Mouse (Mus musculus) cerebellum, adult 2 months (tissue): ENCODE measurements around the gene Smim8.

Experiments used
- CTCF ChIP-seq: fragments of 200-500 bp; IDR thresholded peaks from 2 replicates; pipeline ENCODE4 v1.5.1; 2011; ENCODE audit warnings: low read depth, mild to moderate bottlenecking, control low read depth, low read length, moderate library complexity, borderline replicate concordance; ENCODE audit not compliant: insufficient read depth
- POLR2A ChIP-seq: fragments of 200-500 bp; IDR thresholded peaks from 2 replicates; pipeline ENCODE4 v1.6.1; 2011; ENCODE audit warnings: low read length, control low read depth, borderline replicate concordance; ENCODE audit not compliant: insufficient read depth

DNA sequence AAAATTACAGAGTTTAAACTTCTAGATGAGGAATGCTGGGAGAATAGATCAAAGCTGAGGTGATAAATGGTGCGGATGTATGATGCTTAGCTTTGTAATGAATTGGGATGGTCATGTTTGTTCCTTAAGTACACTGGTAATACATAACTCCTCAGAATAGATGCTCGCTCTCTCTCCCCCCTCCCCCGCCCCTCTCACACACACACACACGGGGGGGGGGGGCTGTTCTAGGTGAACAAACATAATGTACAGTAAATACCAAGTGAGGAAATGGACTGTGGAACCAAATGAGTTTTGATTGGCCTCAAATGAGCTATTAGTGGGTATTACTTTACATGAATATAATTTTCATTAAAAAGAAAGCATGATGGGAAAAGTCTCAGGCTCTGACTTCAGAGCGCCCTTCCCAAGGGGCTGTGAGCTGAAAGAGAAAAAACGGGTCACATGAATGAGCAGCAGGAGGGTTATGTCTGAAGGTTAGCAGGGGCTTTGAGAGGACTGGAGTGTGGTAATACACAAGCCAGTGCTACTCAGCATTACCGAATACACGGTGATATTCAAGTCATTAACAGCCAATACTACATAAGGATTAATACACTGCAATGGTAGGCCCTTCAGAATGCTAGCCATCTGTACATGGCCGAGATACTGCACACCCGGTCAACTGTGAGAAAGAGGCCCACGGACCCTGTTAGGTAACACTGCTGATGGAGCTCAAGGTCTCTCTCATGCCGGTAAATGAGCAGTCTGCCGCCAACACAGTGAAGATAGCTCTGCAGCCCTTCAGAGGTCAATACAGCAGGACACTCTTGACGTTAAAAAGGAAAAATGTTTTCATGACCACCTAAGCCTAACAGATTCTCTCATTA, 23.2 kb upstream of the Smim8 start:
- TF ChIP-seq CTCF, result no peak
- no peak for TF ChIP-seq POLR2A
